Mouse (Mus musculus) MEL (cell line): ENCODE data around the gene Efcab1. TPM values are rescaled to one million over a fixed set of nuclear protein-coding genes. Genes with fewer than 3 reads are reported as not detected.

ENCODE experiments used
- DNase-seq: peaks from one replicate; pipeline ENCODE4 v3.0.0; 2011; ENCODE audit warnings: low read depth, low spot score
- H3K27ac ChIP-seq: 2 replicates; pipeline ENCODE4 v1.5.1; 2012; ENCODE audit warnings: low read depth, mild to moderate bottlenecking, control low read depth, low read length, moderate library complexity; ENCODE audit not compliant: control insufficient read depth
- H3K27me3 ChIP-seq, 2 experiments: fragments of 150-350 bp in 1 of 2; sonication (generic) in 1 of 2; 2 replicates each; pipeline ENCODE4 v1.6.1; 2012; ENCODE audit warnings: low read length in 2 of 2, mild to moderate bottlenecking in 2 of 2, improper control_type of control experiment in 1 of 2, moderate library complexity in 1 of 2; ENCODE audit not compliant: insufficient read depth in 2 of 2, control insufficient read depth in 1 of 2
- H3K36me3 ChIP-seq, 2 experiments: 2 replicates each; pipeline ENCODE4 v1.6.1; 2012 to 2014; ENCODE audit warnings: low read length in 2 of 2, improper control_type of control experiment in 1 of 2, inconsistent platforms in 1 of 2, mild to moderate bottlenecking in 1 of 2; ENCODE audit not compliant: insufficient read depth in 2 of 2, control insufficient read depth in 1 of 2
- H3K4me1 ChIP-seq, 2 experiments: fragments of 150-350 bp in 1 of 2; sonication (generic) in 1 of 2; 2 replicates each; pipeline ENCODE4 v1.6.1; 2012; ENCODE audit warnings: low read length in 2 of 2, improper control_type of control experiment in 1 of 2, mild to moderate bottlenecking in 1 of 2; ENCODE audit not compliant: insufficient read depth in 2 of 2, control insufficient read depth in 1 of 2
- H3K4me3 ChIP-seq, 2 experiments: fragments of 150-350 bp in 1 of 2; sonication (generic) in 1 of 2; 2 replicates each; pipeline ENCODE4 v1.5.1; 2012; ENCODE audit warnings: low read depth in 2 of 2, low read length in 2 of 2, mild to moderate bottlenecking in 2 of 2, moderate library complexity in 2 of 2, control low read depth in 1 of 2, improper control_type of control experiment in 1 of 2; ENCODE audit not compliant: control insufficient read depth in 1 of 2, insufficient read depth in 1 of 2
- H3K79me2 ChIP-seq: 2 replicates; pipeline ENCODE4 v1.6.1; 2012; ENCODE audit warnings: mild to moderate bottlenecking, low read length, moderate library complexity; ENCODE audit not compliant: control insufficient read depth, poor library complexity, insufficient read depth
- H3K9ac ChIP-seq: 2 replicates; pipeline ENCODE4 v1.6.1; 2012; ENCODE audit warnings: low read depth, mild to moderate bottlenecking, control low read depth, low read length, moderate library complexity; ENCODE audit not compliant: control insufficient read depth, poor library complexity, severe bottlenecking
- H3K9me3 ChIP-seq: fragments of 150-350 bp; sonication (generic); replicated peaks from 2 replicates; pipeline ENCODE4 v1.6.1; 2012; ENCODE audit warnings: mild to moderate bottlenecking, low read length, improper control_type of control experiment, moderate library complexity; ENCODE audit not compliant: insufficient read depth
- BHLHE40 ChIP-seq: IDR thresholded peaks from 2 replicates; pipeline ENCODE4 v1.6.1; 2012; ENCODE audit warnings: low read depth, mild to moderate bottlenecking, inconsistent platforms, low read length, improper control_type of control experiment, borderline replicate concordance
- CHD1 ChIP-seq: IDR thresholded peaks from 2 replicates; pipeline ENCODE4 v1.6.1; 2012; ENCODE audit warnings: low read depth, mild to moderate bottlenecking, inconsistent platforms, low read length, improper control_type of control experiment
- CTCF ChIP-seq, 3 experiments: IDR thresholded peaks in 2 of 3; conservative IDR thresholded peaks in 1 of 3; 2 replicates each; pipeline ENCODE4 v1.5.1; 2011 to 2012; ENCODE audit warnings: low read length in 3 of 3, low read depth in 2 of 3, mild to moderate bottlenecking in 2 of 3, improper control_type of control experiment in 1 of 3, inconsistent platforms in 1 of 3, mixed read lengths in 1 of 3, moderate library complexity in 1 of 3; ENCODE audit not compliant: control insufficient read depth in 1 of 3, insufficient read depth in 1 of 3, poor library complexity in 1 of 3, severe bottlenecking in 1 of 3
- E2F4 ChIP-seq: IDR thresholded peaks from 2 replicates; pipeline ENCODE4 v1.6.1; 2011; ENCODE audit warnings: low read depth, low read length, improper control_type of control experiment, borderline replicate concordance
- ELF1 ChIP-seq: IDR thresholded peaks from 2 replicates; pipeline ENCODE4 v1.6.1; 2014; ENCODE audit warnings: low read depth, mild to moderate bottlenecking, inconsistent platforms, low read length, improper control_type of control experiment, moderate library complexity
- EP300 ChIP-seq, 2 experiments: IDR thresholded peaks; 2 replicates each; pipeline ENCODE4 v1.6.1; 2011; ENCODE audit warnings: improper control_type of control experiment in 2 of 2, low read length in 2 of 2, low read depth in 1 of 2, mild to moderate bottlenecking in 1 of 2
- GABPA ChIP-seq: IDR thresholded peaks from 2 replicates; pipeline ENCODE4 v1.6.1; 2012; ENCODE audit warnings: low read depth, mild to moderate bottlenecking, inconsistent platforms, low read length, improper control_type of control experiment, moderate library complexity
- GATA1 ChIP-seq: IDR thresholded peaks from 2 replicates; pipeline ENCODE4 v1.6.1; 2011; ENCODE audit warnings: low read depth, low read length, improper control_type of control experiment
- JUND ChIP-seq: IDR thresholded peaks from 2 replicates; pipeline ENCODE4 v1.6.1; 2011; ENCODE audit warnings: low read depth, mild to moderate bottlenecking, improper control_type of control experiment, low read length
- KAT2A ChIP-seq: conservative IDR thresholded peaks from 2 replicates; pipeline ENCODE4 v1.6.1; 2012; ENCODE audit warnings: low read depth, low read length, improper control_type of control experiment, inconsistent platforms
- MAFK ChIP-seq: IDR thresholded peaks from 2 replicates; pipeline ENCODE4 v1.6.1; 2011; ENCODE audit warnings: low read depth, mild to moderate bottlenecking, low read length, improper control_type of control experiment, borderline replicate concordance
- MAZ ChIP-seq: IDR thresholded peaks from 2 replicates; pipeline ENCODE4 v1.6.1; 2012; ENCODE audit warnings: low read depth, mild to moderate bottlenecking, inconsistent platforms, low read length, improper control_type of control experiment
- MEF2A ChIP-seq: IDR thresholded peaks from 2 replicates; pipeline ENCODE4 v1.6.1; 2014; ENCODE audit warnings: low read depth, mild to moderate bottlenecking, inconsistent platforms, low read length, improper control_type of control experiment; ENCODE audit not compliant: poor library complexity, insufficient replicate concordance, severe bottlenecking; ENCODE audit errors: extremely low read depth
- MXI1 ChIP-seq: IDR thresholded peaks from 2 replicates; pipeline ENCODE4 v1.6.1; 2011; ENCODE audit warnings: mild to moderate bottlenecking, low read depth, low read length, improper control_type of control experiment
- NELFE ChIP-seq: IDR thresholded peaks from 2 replicates; pipeline ENCODE4 v1.6.1; 2011; ENCODE audit warnings: low read depth, low read length, improper control_type of control experiment
- NRF1 ChIP-seq: IDR thresholded peaks from 2 replicates; pipeline ENCODE4 v1.6.1; 2014; ENCODE audit warnings: low read depth, mild to moderate bottlenecking, inconsistent platforms, low read length, improper control_type of control experiment, moderate library complexity; ENCODE audit not compliant: poor library complexity, insufficient read depth, severe bottlenecking
- RAD21 ChIP-seq: IDR thresholded peaks from 2 replicates; pipeline ENCODE4 v1.6.1; 2011; ENCODE audit warnings: mild to moderate bottlenecking, low read depth, low read length, improper control_type of control experiment
- SMC3 ChIP-seq: IDR thresholded peaks from 2 replicates; pipeline ENCODE4 v1.6.1; 2011; ENCODE audit warnings: low read depth, low read length, improper control_type of control experiment
- TAL1 ChIP-seq: IDR thresholded peaks from 2 replicates; pipeline ENCODE4 v1.6.1; 2012; ENCODE audit warnings: mild to moderate bottlenecking, inconsistent platforms, low read length, moderate library complexity, mixed read lengths
- TBP ChIP-seq: IDR thresholded peaks from 2 replicates; pipeline ENCODE4 v1.8.0; 2011; ENCODE audit warnings: low read depth, low read length, improper control_type of control experiment
- TCF12 ChIP-seq: IDR thresholded peaks from 2 replicates; pipeline ENCODE4 v1.6.1; 2014; ENCODE audit warnings: low read depth, mild to moderate bottlenecking, inconsistent platforms, low read length, improper control_type of control experiment, moderate library complexity
- UBTF ChIP-seq: IDR thresholded peaks from 2 replicates; pipeline ENCODE4 v1.6.1; 2012; ENCODE audit warnings: low read depth, mild to moderate bottlenecking, inconsistent platforms, low read length, improper control_type of control experiment, moderate library complexity, borderline replicate concordance; ENCODE audit not compliant: insufficient read depth
- USF1 ChIP-seq: IDR thresholded peaks from 2 replicates; pipeline ENCODE4 v1.6.1; 2014; ENCODE audit warnings: low read depth, mild to moderate bottlenecking, inconsistent platforms, low read length, improper control_type of control experiment, moderate library complexity
- ZC3H11A ChIP-seq: IDR thresholded peaks from 2 replicates; pipeline ENCODE4 v1.6.1; 2012; ENCODE audit warnings: low read depth, mild to moderate bottlenecking, inconsistent platforms, low read length, improper control_type of control experiment
- ZMIZ1 ChIP-seq: IDR thresholded peaks from 2 replicates; pipeline ENCODE4 v1.6.1; 2012; ENCODE audit warnings: low read depth, mild to moderate bottlenecking, inconsistent platforms, low read length, improper control_type of control experiment, moderate library complexity
- ZNF384 ChIP-seq: IDR thresholded peaks from 2 replicates; pipeline ENCODE4 v1.6.1; 2012; ENCODE audit warnings: low read depth, mild to moderate bottlenecking, inconsistent platforms, low read length, improper control_type of control experiment
- polyA plus RNA-seq, 2 experiments: library from polyadenylated mRNA; stranded (reverse) in 1 of 2; unstranded in 1 of 2; fragments of >175 nt in 1 of 2; fragments of >200 nt in 1 of 2; gene quantifications; 2 replicates each; pipeline versions ENCODE4 v1.2.1 to v1.2.4; 2012; ENCODE audit warnings: low replicate concordance in 2 of 2, low read depth in 1 of 2; ENCODE audit not compliant: insufficient read length in 2 of 2, insufficient read depth in 1 of 2, missing spikeins in 1 of 2
- total RNA-seq: library from RNA; depleted of rRNA; stranded (reverse); fragments of 300-350 nt; gene quantifications from 2 replicates; pipeline ENCODE4 v1.2.3, GENCODE M21; 2012

The Efcab1 gene
- total and polyA plus RNA-seq, 3 experiments: not detected

GRCm38 (mm10) chr16:14992461-14993107 lies 86.2 kb downstream of the Efcab1 start:
- Histone ChIP-seq H3K9me3 (no peaks in the 10 kb centered on the region), H3K27me3 (no peaks in the 10 kb centered on the region), H3K4me3 (no peak overlapping the region), H3K4me1 (no peaks in the 10 kb centered on the region), H3K36me3 (no peaks in the 10 kb centered on the region), H3K79me2 (no peaks in the 10 kb centered on the region), H3K9ac (no peak overlapping the region), H3K27ac (no peak overlapping the region)
- TF ChIP-seq JUND (no peak), MAZ (no peak), UBTF (no peak), GATA1 (no peak), CTCF (IDR thresholded peaks at IDR 0.05 in 2 of 3, conservative IDR thresholded peaks at IDR 0.05 in 1 of 3; ENCODE audit: control insufficient read depth in 1 of 3, insufficient read depth in 1 of 3, low read depth in 2 of 3, low read length in 3 of 3, poor library complexity in 1 of 3, severe bottlenecking in 1 of 3) (no peak), CHD1 (no peak), TAL1 (no peak), EP300 (IDR thresholded peaks at IDR 0.05; ENCODE audit: low read depth in 1 of 2, low read length in 2 of 2) (no peak), NRF1 (no peak), NELFE (no peak), E2F4 (no peak), MEF2A (no peak), BHLHE40 (no peak), MXI1 (no peak)
- DNase-seq: no peak

DNA sequence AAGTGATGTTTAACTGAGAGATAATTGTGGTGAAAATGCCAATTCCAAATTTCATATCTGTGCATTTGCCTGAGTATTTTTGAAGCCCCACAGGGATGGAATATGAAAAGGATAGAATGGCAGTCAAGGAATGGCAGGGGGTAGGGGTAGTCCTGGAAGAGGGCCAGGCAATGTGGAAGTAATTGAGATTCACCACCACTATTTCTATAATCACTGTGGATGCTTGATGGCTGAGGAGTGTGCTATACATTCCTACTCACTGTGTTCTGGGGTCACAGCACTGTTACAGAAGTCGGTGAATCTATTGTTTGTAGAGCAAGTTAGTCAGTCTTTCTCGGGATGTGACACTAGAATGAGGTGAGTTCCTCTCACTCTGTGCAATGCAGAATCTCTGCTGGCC lies 108.3 kb downstream of the Efcab1 start:
- no peaks in the 10 kb centered on the region for H3K9me3 ChIP-seq

More for the DNA sequence above, 108.3 kb downstream of the Efcab1 start:
- DNase-seq: no peak
- Histone ChIP-seq H3K9ac (no peak overlapping the region), H3K79me2 (no peaks in the 10 kb centered on the region), H3K36me3 (no peaks in the 10 kb centered on the region), H3K4me3 (no peak overlapping the region), H3K4me1 (no peaks in the 10 kb centered on the region), H3K27ac (no peak overlapping the region)
- TF ChIP-seq MAFK: no peak
- no peak for TF ChIP-seq MAZ
- TF ChIP-seq ZC3H11A: no peak
- TF ChIP-seq GATA1: no peak
- TF ChIP-seq CHD1: no peak
- no peak for TF ChIP-seq ZNF384
- no peak for TF ChIP-seq KAT2A
- no peak for TF ChIP-seq SMC3
- TF ChIP-seq RAD21: no peak
- no peak for TF ChIP-seq NELFE
- no peak for TF ChIP-seq CTCF (IDR thresholded peaks at IDR 0.05 in 2 of 3, conservative IDR thresholded peaks at IDR 0.05 in 1 of 3; ENCODE audit: control insufficient read depth in 1 of 3, insufficient read depth in 1 of 3, low read depth in 2 of 3, low read length in 3 of 3, poor library complexity in 1 of 3, severe bottlenecking in 1 of 3)
- TF ChIP-seq TBP: no peak
- TF ChIP-seq ELF1: no peak
- no peak for TF ChIP-seq E2F4
- no peak for TF ChIP-seq TCF12
- TF ChIP-seq USF1: no peak
- TF ChIP-seq GABPA: no peak
- no peak for TF ChIP-seq ZMIZ1
- TF ChIP-seq MEF2A: no peak
- TF ChIP-seq, all 39 proteins: peak for 0
- no peaks in the 10 kb centered on the region for H3K27me3 ChIP-seq
